Mouse (Mus musculus): Measurements from ENCODE around the gene Ctbp1. TPM values are rescaled to one million over a fixed set of nuclear protein-coding genes. Genes with fewer than 3 reads are reported as not detected.
A peak's percentile ranks its signal among the peaks of the same experiment; 100 is the strongest.

The Ctbp1 gene
- polyA plus RNA-seq, 1 experiment from 2014 or later: 323 TPM

DNA sequence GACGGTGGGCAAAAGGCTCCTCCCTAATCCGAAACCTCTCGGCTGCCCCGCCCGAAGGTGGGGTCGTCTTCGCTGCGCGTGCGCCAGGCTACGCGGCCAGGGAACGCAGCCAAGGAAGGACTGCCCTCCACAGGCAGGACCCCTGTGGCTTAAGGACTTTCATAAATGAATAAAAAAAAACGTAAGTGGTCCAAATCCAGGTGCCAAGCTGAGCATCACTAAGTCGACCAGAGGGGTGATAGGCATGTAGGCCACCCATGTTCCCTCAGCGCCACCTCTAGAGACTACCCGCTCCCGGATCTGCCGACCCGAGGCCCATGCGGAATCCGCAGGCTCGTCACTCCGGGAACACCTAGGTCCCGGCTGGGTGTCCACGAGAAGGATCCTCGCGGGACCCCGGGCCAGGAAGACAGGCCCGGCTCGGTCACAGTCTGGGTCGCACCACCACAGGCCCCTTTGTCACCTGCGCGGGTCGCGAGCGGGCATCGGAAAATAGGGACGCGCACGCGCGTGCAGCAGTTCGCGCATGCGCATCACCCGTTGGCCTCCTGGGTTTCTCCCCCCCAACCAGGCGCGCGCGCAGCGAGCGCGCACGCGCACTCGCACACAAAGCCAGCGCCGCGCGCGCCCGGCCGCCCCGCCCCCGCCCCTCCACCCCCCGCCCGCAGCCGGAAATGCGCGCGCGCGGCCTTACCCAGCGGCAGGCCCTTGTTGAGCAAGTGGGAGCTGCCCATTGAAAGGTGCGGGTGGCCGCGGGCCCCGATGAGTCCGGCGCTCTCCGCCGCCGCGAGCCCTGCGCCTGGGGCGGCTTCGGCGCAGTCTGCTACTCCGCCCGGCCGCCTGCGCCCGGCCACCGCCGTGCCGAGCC, 475 bp downstream of the Ctbp1 start:
- Histone ChIP-seq H3K4me1 (peaks cover 30% of the 10 kb centered on the region), H3K36me3 (peaks cover 20% of the 10 kb centered on the region), H3K27ac (peak overlapping the region; percentile 98), H3K4me2 (peak overlapping the region; percentile 75), H3K27me3 (replicated peaks) (no peaks in the 10 kb centered on the region), H3K9ac (peak overlapping the region; percentile 81), H3K4me3 (replicated peaks) (peak overlapping the region; percentile 75), H3K9me3 (no peaks in the 10 kb centered on the region)
- WGBS: under 1% methylated on average over 83 of the region's 97 CpGs
- peak; percentile 57 for ATAC-seq (ENCODE audit: insufficient read depth, low FRiP score, low read depth)

GRCm38 (mm10) chr5:33273777-33274084, 1.1 kb downstream of the Ctbp1 start:
- peak; percentile 53 for ATAC-seq (ENCODE audit: insufficient read depth, low FRiP score, low read depth)
- Histone ChIP-seq H3K36me3 (peaks cover 25% of the 10 kb centered on the region), H3K27me3 (replicated peaks) (no peaks in the 10 kb centered on the region)

GRCm38 (mm10) chr5:33272845-33273776, 1.7 kb downstream of the Ctbp1 start:
- ATAC-seq (ENCODE audit: insufficient read depth, low FRiP score, low read depth): no peak
- peak overlapping the region; percentile 77 for H3K9ac ChIP-seq
- WGBS: 63% methylated on average over 7 of the region's 7 CpGs

More at GRCm38 (mm10) chr5:33273777-33274084, 1.1 kb downstream of the Ctbp1 start:
- Histone ChIP-seq H3K9me3 (no peaks in the 10 kb centered on the region), H3K9ac (peak overlapping the region; percentile 77), H3K4me2 (peak overlapping the region; percentile 75), H3K4me3 (replicated peaks) (peak overlapping the region; percentile 75), H3K4me1 (peaks cover 30% of the 10 kb centered on the region), H3K27ac (peak overlapping the region; percentile 81)
- 6% methylated on average over 6 of the region's 6 CpGs for WGBS

GRCm38 (mm10) chr5:33272146-33272545, 2.6 kb downstream of the Ctbp1 start:
- no peaks in the 10 kb centered on the region for H3K27me3 ChIP-seq (replicated peaks)
- no peaks in the 10 kb centered on the region for H3K9me3 ChIP-seq
- H3K4me3 ChIP-seq (replicated peaks): no peak overlapping the region
- peak overlapping the region; percentile 75; the same call in 1 of the 2 replicates for H3K4me2 ChIP-seq
- 82% methylated on average over 7 of the region's 7 CpGs for WGBS
- peaks cover 40% of the 10 kb centered on the region for H3K36me3 ChIP-seq
- no peak overlapping the region for H3K27ac ChIP-seq
- no peak for ATAC-seq (ENCODE audit: insufficient read depth, low FRiP score, low read depth)
- H3K9ac ChIP-seq: no peak overlapping the region
- peaks cover 30% of the 10 kb centered on the region for H3K4me1 ChIP-seq

More at GRCm38 (mm10) chr5:33272845-33273776, 1.7 kb downstream of the Ctbp1 start:
- Histone ChIP-seq H3K27me3 (replicated peaks) (no peaks in the 10 kb centered on the region), H3K4me3 (replicated peaks) (peak overlapping the region; percentile 75), H3K4me1 (peaks cover 30% of the 10 kb centered on the region), H3K36me3 (peaks cover 32% of the 10 kb centered on the region), H3K9me3 (no peaks in the 10 kb centered on the region), H3K4me2 (peak overlapping the region; percentile 75), H3K27ac (peak overlapping the region; percentile 81)

- no peak for ATAC-seq (ENCODE audit: insufficient read depth, low FRiP score, low read depth)
- Histone ChIP-seq H3K4me3 (replicated peaks) (no peak overlapping the region), H3K27me3 (replicated peaks) (no peaks in the 10 kb centered on the region), H3K36me3 (peaks cover 55% of the 10 kb centered on the region), H3K27ac (no peak overlapping the region), H3K4me2 (no peak overlapping the region), H3K9me3 (no peaks in the 10 kb centered on the region), H3K4me1 (peaks cover 30% of the 10 kb centered on the region), H3K9ac (no peak overlapping the region)
- 18% methylated on average over 5 of the region's 5 CpGs for WGBS
These were observed 4.2 kb downstream of the Ctbp1 start for GRCm38 (mm10) chr5:33270568-33270967.

- Histone ChIP-seq H3K4me3 (replicated peaks) (no peak overlapping the region), H3K4me2 (no peak overlapping the region), H3K9me3 (no peaks in the 10 kb centered on the region), H3K27me3 (replicated peaks) (no peaks in the 10 kb centered on the region), H3K4me1 (no peaks in the 10 kb centered on the region), H3K9ac (no peak overlapping the region), H3K27ac (no peak overlapping the region), H3K36me3 (peaks cover 92% of the 10 kb centered on the region)
- ATAC-seq (ENCODE audit: insufficient read depth, low FRiP score, low read depth): no peak
- 80% methylated on average over 5 of the region's 5 CpGs for whole genome bisulfite sequencing
These were observed 20.4 kb downstream of the Ctbp1 start for GRCm38 (mm10) chr5:33254416-33254815.

DNA sequence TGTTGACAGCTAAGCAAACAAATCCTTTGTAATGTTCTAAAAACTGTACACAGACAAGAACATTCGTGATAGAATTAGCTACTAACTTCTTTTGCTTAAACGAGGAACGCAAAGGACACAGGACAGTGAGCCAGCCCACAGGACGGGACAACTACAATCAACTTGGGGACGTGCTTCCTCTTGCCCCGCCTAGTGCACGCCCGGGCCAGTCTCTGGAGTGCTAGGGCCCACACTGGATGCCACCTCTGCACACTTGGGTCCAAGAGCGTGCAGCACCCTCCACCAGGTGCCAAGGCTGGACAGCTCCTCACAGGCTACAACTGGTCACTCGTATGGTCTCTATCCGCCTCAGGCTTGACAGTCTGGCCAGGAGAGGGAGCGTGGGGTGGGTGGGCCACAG, 26.6 kb downstream of the Ctbp1 start:
- Histone ChIP-seq H3K36me3 (peaks cover 50% of the 10 kb centered on the region), H3K4me2 (no peak overlapping the region), H3K27ac (no peak overlapping the region), H3K4me1 (peaks cover 20% of the 10 kb centered on the region), H3K27me3 (replicated peaks) (no peaks in the 10 kb centered on the region), H3K9me3 (no peaks in the 10 kb centered on the region), H3K4me3 (replicated peaks) (no peak overlapping the region), H3K9ac (no peak overlapping the region)
- WGBS: 72% methylated on average over 12 of the region's 12 CpGs
- no peak for ATAC-seq (ENCODE audit: insufficient read depth, low FRiP score, low read depth)

DNA sequence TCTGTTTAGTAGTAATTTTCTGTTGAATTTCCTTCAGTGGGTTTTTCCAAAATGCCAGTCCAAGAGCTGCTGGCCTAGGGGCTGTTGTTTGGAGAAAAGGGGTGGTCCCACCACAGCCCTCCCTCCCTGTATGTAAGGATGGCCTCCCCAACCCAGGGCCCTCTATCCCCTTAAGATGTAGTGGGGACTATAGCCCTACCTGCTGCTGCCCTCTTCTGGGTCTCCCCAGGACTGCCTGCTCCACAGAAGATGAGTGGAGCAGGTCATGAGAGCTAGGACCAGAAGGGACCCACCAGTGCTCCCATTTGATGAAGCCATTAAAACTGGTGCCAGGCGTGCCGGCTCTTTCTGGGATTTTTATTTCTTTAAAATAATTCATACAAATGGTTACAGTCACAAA, 27.4 kb downstream of the Ctbp1 start:
- Histone ChIP-seq H3K9me3 (no peaks in the 10 kb centered on the region), H3K4me1 (peaks cover 20% of the 10 kb centered on the region), H3K27me3 (replicated peaks) (no peaks in the 10 kb centered on the region), H3K4me2 (no peak overlapping the region), H3K9ac (no peak overlapping the region), H3K27ac (peak overlapping the region; percentile 26; the same call in 1 of the 2 replicates), H3K36me3 (peaks cover 46% of the 10 kb centered on the region), H3K4me3 (replicated peaks) (no peak overlapping the region)
- peak; percentile 44; the same call in 1 of the 2 replicates for ATAC-seq (ENCODE audit: insufficient read depth, low FRiP score, low read depth)
- 96% methylated on average over 2 of the region's 2 CpGs for WGBS

- peak; percentile 79; the same call in 1 of the 2 replicates for ATAC-seq (ENCODE audit: insufficient read depth, low FRiP score, low read depth)
- peaks cover 30% of the 10 kb centered on the region for H3K36me3 ChIP-seq
- 37% methylated on average over 3 of the region's 3 CpGs for WGBS
- no peaks in the 10 kb centered on the region for H3K9me3 ChIP-seq
- H3K27me3 ChIP-seq (replicated peaks): no peaks in the 10 kb centered on the region
- H3K4me2 ChIP-seq: no peak overlapping the region
- H3K4me1 ChIP-seq: peaks cover 20% of the 10 kb centered on the region
- H3K27ac ChIP-seq: peak overlapping the region; percentile 83
- no peak overlapping the region for H3K4me3 ChIP-seq (replicated peaks)
- no peak overlapping the region for H3K9ac ChIP-seq
These were observed 29.1 kb downstream of the Ctbp1 start for GRCm38 (mm10) chr5:33245701-33246100.

DNA sequence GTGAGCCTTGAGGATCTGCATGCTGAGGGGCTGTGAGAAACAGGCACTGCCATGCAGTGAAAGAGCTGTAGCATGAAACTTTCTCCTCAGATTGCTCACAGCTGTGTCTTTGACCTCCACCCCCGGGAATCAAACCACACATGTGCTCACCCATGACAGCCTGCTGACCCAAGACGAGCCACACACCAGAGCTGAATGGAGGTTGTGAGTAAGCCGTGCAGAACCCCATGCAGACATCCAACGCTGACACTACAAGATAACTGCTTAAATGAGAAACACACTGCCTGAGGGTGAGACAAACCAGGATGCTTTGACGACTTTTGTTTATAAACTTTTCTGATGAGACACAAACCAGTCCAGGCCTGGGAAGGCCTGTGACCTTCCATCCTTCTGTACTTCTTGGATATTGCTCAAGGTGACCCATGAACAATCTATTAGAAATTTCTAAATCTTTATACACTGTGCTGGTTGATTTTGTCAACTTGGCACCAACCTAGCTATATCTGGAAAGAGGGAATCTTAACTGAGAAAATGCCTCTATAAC, 30.3 kb downstream of the Ctbp1 start:
- WGBS: 46% methylated on average over 5 of the region's 5 CpGs
- Histone ChIP-seq H3K27ac (peak overlapping the region; percentile 33; the same call in 1 of the 2 replicates), H3K4me1 (peaks cover 25% of the 10 kb centered on the region), H3K9me3 (no peaks in the 10 kb centered on the region), H3K27me3 (replicated peaks) (no peaks in the 10 kb centered on the region), H3K36me3 (peaks cover 17% of the 10 kb centered on the region; the same call in 1 of the 2 replicates), H3K9ac (no peak overlapping the region), H3K4me3 (replicated peaks) (no peak overlapping the region), H3K4me2 (no peak overlapping the region)
- no peak for ATAC-seq (ENCODE audit: insufficient read depth, low FRiP score, low read depth)

GRCm38 (mm10) chr5:33239934-33240333, 34.9 kb downstream of the Ctbp1 start:
- peaks cover 25% of the 10 kb centered on the region for H3K4me1 ChIP-seq

More at GRCm38 (mm10) chr5:33239934-33240333, 34.9 kb downstream of the Ctbp1 start:
- Histone ChIP-seq H3K27ac (peak overlapping the region; percentile 74), H3K9me3 (no peaks in the 10 kb centered on the region), H3K4me3 (replicated peaks) (no peak overlapping the region), H3K4me2 (no peak overlapping the region), H3K36me3 (no peaks in the 10 kb centered on the region), H3K9ac (no peak overlapping the region), H3K27me3 (replicated peaks) (no peaks in the 10 kb centered on the region)
- 43% methylated on average over 3 of the region's 3 CpGs for whole genome bisulfite sequencing
- ATAC-seq (ENCODE audit: insufficient read depth, low FRiP score, low read depth): no peak

Measured in stomach, embryonic 15.5 days (tissue).